Mouse (Mus musculus): ENCODE results near the gene Ugt1a9.

Gene Ugt1a9

GRCm38 (mm10) chr1:88235046-88235893 lies 164.7 kb downstream of the Ugt1a9 start:
- DNase-seq (ENCODE audit: low spot score in 2 of 2), result no peak

- DNase-seq (ENCODE audit: low spot score in 2 of 2), result no peak
Observed at GRCm38 (mm10) chr1:88235894-88236415, 165.4 kb downstream of the Ugt1a9 start.

GRCm38 (mm10) chr1:88237311-88237710 lies 166.7 kb downstream of the Ugt1a9 start:
- DNase-seq (ENCODE audit: low spot score in 2 of 2), result no peak

- no peak for DNase-seq (ENCODE audit: low spot score in 2 of 2)
Observed at GRCm38 (mm10) chr1:88238771-88239170, 168.2 kb downstream of the Ugt1a9 start.

- no peak for DNase-seq (ENCODE audit: low spot score in 2 of 2)
Observed at GRCm38 (mm10) chr1:88240072-88240471, 169.5 kb downstream of the Ugt1a9 start.

DNA sequence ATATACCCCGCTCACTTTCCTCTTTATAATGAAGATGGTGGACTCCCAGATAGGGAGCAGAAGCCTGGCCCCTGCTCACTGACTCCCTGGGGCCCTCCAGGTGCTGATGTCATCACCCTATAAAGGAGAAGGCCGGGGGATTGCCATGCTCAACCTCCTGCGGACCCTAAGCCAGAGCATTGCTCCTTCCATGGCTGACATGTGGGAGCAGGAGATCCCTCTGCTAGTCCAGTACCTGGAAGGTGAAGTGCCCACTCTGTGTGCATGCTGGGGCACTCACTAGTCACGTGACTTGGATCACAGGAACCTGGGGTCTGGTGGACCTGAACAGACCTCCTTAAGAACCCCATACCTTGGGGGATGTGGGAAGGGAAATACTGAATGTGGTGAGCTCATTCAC lies 170.0 kb downstream of the Ugt1a9 start:
- no peak for DNase-seq (ENCODE audit: low spot score in 2 of 2)

DNA sequence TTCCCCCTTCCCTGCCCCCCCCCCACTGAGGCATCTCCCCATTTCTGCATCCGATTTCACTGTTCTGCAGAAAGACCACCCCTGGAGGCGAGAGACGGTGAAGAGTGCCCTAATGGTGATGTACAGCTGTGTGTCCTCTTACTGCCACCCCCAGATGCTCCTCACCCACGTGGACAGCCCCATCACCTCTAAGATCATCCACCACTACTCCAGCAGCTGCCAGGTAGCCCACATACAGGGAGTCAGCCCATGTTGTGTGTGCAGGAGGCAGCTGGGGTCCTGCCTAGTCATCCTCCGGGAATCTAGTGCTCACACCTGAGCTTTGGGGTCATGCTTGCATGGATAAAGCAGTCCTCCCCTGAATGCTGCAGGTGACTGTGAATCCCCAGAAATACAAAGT lies 173.3 kb downstream of the Ugt1a9 start:
- no peak for DNase-seq (ENCODE audit: low spot score in 2 of 2)

GRCm38 (mm10) chr1:88245881-88246280 lies 175.3 kb downstream of the Ugt1a9 start:
- no peak for DNase-seq (ENCODE audit: low spot score in 2 of 2)

DNA sequence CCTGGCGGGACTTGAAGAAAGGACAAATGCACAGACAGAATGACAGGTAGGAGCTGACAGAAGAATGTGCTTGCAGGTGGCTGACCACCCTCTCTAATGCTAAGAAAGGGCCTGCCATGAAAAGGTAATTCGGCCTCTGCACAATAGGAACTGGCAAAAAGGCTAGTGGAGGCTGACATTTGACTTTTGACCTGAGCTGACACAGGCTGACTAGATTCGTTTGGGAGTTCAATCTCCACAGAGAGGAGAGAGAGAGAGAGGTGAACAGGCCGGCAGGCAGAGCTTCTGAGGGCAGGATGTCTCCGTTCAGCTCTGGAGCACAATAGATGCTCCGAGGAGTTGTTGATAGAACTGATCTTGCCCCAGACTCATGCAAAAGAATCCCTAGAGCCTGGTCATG lies 175.8 kb downstream of the Ugt1a9 start:
- DNase-seq (ENCODE audit: low spot score in 2 of 2), result no peak

DNA sequence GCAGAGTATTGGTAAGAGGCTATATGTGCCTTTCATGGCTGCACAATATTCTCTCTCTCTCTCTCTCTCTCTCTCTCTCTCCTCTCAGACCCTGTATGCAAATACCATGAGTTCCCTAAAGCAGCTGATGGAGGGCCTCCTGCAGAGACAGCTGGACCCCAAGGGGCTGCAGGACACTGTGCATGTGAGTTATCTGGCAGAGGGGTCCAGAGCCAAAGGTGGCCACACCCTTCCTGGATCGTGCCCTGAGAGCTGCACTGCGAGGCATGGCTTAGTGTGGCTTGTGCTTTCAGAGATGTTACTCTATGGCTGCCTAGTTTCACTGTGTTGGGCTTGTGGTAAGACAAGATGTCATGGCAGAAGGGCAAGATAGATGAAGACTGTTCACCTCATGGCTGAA lies 177.1 kb downstream of the Ugt1a9 start:
- DNase-seq (ENCODE audit: low spot score in 2 of 2), result no peak

DNA sequence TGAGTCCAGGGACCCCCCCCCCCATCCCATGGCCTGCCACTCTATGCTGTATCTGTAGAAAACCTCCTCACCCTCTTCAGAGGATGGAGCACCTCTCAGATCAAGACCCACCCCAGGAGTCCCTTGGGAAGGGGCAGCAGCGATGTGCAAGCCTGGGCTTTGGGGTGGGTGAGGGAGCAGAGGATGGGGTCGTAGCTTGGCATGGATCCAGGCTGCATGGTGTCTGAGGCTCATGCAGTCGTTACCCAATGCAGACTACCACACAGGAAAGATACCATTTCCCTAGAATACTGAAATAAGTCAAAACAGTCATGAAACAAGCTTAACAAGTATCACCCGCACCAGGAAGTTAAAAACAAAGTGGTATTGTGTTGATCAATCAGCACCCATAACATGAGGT lies 178.1 kb downstream of the Ugt1a9 start:
- DNase-seq (ENCODE audit: low spot score in 2 of 2), result no peak

- no peak for DNase-seq (ENCODE audit: low spot score in 2 of 2)
Observed at GRCm38 (mm10) chr1:88249596-88249995, 179.0 kb downstream of the Ugt1a9 start.

- no peak for DNase-seq (ENCODE audit: low spot score in 2 of 2)
Observed at GRCm38 (mm10) chr1:88250023-88250422, 179.4 kb downstream of the Ugt1a9 start.

DNA sequence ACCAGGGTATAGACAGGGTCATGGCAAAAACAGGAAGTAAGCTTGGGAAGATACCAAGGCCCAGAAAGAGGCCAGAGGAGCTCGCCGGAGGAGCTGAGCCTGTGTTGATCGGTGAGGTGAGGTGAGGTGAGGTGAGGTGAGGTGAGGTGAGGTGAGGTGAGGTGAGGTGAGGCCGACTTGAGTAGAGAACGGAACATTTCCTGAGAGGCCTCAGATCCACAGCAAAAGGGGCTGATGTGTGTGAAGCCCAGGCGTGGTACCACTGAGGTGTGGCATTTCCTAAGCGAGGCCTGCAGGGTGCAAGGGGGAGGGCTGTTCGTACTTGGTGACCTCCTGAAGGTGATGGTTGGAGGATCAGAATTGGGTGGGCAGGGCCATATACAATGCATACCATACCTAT lies 182.5 kb downstream of the Ugt1a9 start:
- no peak for DNase-seq (ENCODE audit: low spot score in 2 of 2)

DNA sequence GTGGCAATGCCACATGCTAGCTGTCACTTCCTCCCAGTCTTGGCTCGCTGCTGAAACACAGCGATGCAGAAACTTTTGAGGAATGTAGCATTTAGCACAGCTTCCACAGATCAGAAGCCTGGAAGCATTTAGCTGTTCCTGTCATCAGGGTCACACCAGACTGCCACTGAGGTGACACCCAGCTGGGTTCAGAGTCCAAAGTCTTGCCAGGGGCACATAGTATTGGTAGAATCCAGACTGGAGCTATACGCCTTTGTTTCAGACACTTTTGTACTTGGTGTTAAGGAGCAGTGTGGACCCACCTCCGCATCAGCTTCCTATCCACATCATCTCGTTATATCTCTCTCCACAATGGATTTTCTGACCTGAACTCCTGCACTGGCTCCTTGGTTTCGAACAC lies 182.9 kb downstream of the Ugt1a9 start:
- no peak for DNase-seq (ENCODE audit: low spot score in 2 of 2)

GRCm38 (mm10) chr1:88254793-88255465 lies 184.3 kb downstream of the Ugt1a9 start:
- DNase-seq (ENCODE audit: low spot score in 2 of 2), result no peak

GRCm38 (mm10) chr1:88255466-88255857 lies 184.9 kb downstream of the Ugt1a9 start:
- DNase-seq (ENCODE audit: low spot score in 2 of 2), result no peak

DNA sequence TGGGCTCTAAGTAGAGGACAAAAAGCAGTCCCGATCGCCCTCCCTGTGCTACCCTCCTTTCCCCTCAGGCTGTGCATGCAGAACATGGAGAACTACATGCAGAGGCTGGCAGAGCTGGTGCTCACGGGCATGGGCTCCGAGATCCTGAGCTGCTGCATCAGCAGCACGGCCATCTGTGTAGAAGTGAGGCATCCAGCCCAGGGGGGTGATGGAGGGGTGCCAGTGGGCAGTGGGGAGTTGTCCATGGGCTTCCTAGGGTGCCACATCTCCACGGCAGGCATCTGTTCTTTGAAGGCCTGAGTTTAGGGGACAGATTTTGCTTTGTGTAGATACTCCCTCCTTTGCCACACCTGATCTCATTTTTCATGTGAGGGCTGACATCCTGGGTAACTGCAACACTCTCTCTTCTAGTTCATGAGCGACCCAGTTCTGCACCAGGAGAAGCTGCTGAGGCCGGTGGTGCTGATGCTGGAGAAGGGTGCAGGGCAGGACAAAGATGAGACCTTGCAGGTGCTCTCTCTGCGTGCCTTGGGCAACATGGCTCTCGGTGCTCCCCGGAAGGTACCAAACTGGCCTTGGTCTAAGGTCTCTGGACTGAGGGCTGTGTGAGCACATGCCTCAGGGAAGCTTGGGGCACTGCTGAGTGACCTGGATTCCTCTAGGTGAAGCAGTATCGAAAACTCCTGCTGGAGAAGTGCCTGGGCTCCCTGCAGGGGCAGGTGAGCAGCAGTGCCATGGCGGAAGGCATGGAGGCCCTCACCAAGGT lies 185.6 kb downstream of the Ugt1a9 start:
- no peak for DNase-seq (ENCODE audit: low spot score in 2 of 2)

GRCm38 (mm10) chr1:88256886-88257663 lies 186.5 kb downstream of the Ugt1a9 start:
- no peak for DNase-seq (ENCODE audit: low spot score in 2 of 2)

- no peak for DNase-seq (ENCODE audit: low spot score in 2 of 2)
Observed at GRCm38 (mm10) chr1:88257681-88258080, 187.1 kb downstream of the Ugt1a9 start.

- peak in 1 of 2 experiments; percentile 17 for DNase-seq (ENCODE audit: low spot score in 2 of 2)
Observed at GRCm38 (mm10) chr1:88258361-88258760, 187.8 kb downstream of the Ugt1a9 start.

Data from frontal cortex, postnatal 10 days (tissue).